Mouse (Mus musculus): ENCODE measurements at regions not wholly inside any gene's neighbourhood (a gene's known extent, or its start where the extent isn't known, plus 50 kb on each side); places are given as distances from the start of the nearest gene placed in this dataset.

GRCm38 (mm10) chrY:74732116-74732515 lies 108.4 kb downstream of the Gm21913 start:
- peak; percentile 6 to 15 for DNase-seq (ENCODE audit: low spot score in 2 of 2)

Measured in natural killer cell, adult 2 months (primary cell).